Mouse (Mus musculus): ENCODE measurements at regions not wholly inside any gene's neighbourhood (a gene's known extent, or its start where the extent isn't known, plus 50 kb on each side); places are given as distances from the start of the nearest gene placed in this dataset.

DNA sequence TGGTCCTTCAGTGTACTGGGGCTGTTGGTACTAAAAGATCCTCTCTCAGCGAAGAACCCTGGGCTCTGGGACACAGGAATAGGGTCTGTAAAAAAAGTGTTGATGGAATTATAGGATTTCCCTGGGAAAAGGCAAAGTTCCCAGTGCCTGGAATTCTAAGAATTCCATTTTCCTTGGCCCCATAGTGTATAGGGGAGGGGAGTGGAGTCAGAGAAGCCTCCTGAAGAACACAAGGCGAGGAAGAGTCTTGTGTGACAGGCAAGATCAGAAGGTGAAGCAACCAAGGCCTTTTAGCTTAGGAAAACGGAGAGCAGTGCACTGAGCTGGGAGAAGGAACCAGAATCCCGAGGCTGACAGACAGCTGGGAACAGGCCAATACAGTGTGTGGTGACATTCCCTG, 212.1 kb downstream of the Cdca7 start:
- no peaks in the 10 kb centered on the region for H3K4me1 ChIP-seq (ENCODE audit: insufficient read depth, low read depth, low read length)
- no peak for TF ChIP-seq CTCF (IDR thresholded peaks at IDR 0.05)
- no peak for TF ChIP-seq EP300 (IDR thresholded peaks at IDR 0.05)
- no peaks in the 10 kb centered on the region for H3K27me3 ChIP-seq (replicated peaks; ENCODE audit: insufficient read depth, low read length)
- no peak overlapping the region for H3K4me3 ChIP-seq (ENCODE audit: low read depth, low read length)
- no peak for DNase-seq (ENCODE audit: low spot score)
- no peak overlapping the region for H3K27ac ChIP-seq (ENCODE audit: low read length)
- ATAC-seq, result no peak
- no peaks in the 10 kb centered on the region for H3K9me3 ChIP-seq (ENCODE audit: low read length)
- no peak overlapping the region for H3K9ac ChIP-seq (replicated peaks; ENCODE audit: low read depth)
- no peak overlapping the region for H3K4me2 ChIP-seq (replicated peaks; ENCODE audit: low read depth, low read length)
- no peaks in the 10 kb centered on the region for H3K36me3 ChIP-seq (ENCODE audit: insufficient read depth, low read length)
- WGBS, result 51% methylated on average over 4 of the region's 4 CpGs

DNA sequence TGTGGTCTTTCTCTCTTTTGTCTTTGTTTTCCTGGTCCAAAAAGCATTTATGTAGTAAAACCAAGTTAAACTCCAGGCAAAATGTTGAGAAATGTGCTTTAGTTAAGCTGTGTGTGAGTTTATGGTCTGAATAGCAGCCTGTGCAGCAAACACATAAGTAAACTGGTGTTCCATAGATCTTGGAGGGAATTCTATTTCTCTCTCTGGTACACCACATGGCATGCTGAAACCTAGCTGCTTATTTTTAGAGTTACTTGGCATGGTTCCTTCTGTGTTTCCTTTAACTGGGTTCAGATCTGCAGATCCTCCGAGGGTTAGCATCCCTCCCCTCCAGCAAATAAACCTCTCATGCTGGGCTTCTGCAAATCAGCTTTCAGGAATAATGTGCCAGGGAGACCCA, 225.1 kb downstream of the Cdca7 start:
- Histone ChIP-seq H3K4me1 (ENCODE audit: insufficient read depth, low read depth, low read length) (no peaks in the 10 kb centered on the region; the same call in 1 of the 2 replicates), H3K27me3 (replicated peaks; ENCODE audit: insufficient read depth, low read length) (no peaks in the 10 kb centered on the region), H3K9me3 (ENCODE audit: low read length) (no peaks in the 10 kb centered on the region), H3K4me3 (ENCODE audit: low read depth, low read length) (no peak overlapping the region), H3K27ac (ENCODE audit: low read length) (no peak overlapping the region), H3K9ac (replicated peaks; ENCODE audit: low read depth) (no peak overlapping the region), H3K4me2 (replicated peaks; ENCODE audit: low read depth, low read length) (no peak overlapping the region), H3K36me3 (ENCODE audit: insufficient read depth, low read length) (no peaks in the 10 kb centered on the region)
- TF ChIP-seq CTCF (IDR thresholded peaks at IDR 0.05), result no peak
- 39% methylated on average over 1 of the region's 1 CpGs for WGBS
- ATAC-seq, result no peak
- no peak for DNase-seq (ENCODE audit: low spot score)

GRCm38 (mm10) chr2:72703238-72703637, 227.3 kb downstream of the Cdca7 start:
- ATAC-seq (peak; percentile 88), DNase-seq (ENCODE audit: low spot score) (peak; percentile 72)
- Histone ChIP-seq H3K27ac (ENCODE audit: low read length) (no peak overlapping the region), H3K4me2 (replicated peaks; ENCODE audit: low read depth, low read length) (peak overlapping the region; percentile 17), H3K36me3 (ENCODE audit: insufficient read depth, low read length) (no peaks in the 10 kb centered on the region), H3K27me3 (replicated peaks; ENCODE audit: insufficient read depth, low read length) (no peaks in the 10 kb centered on the region), H3K9me3 (ENCODE audit: low read length) (no peaks in the 10 kb centered on the region), H3K9ac (replicated peaks; ENCODE audit: low read depth) (no peak overlapping the region), H3K4me3 (ENCODE audit: low read depth, low read length) (no peak overlapping the region), H3K4me1 (ENCODE audit: insufficient read depth, low read depth, low read length) (no peaks in the 10 kb centered on the region; the same call in 1 of the 2 replicates)
- WGBS, result 48% methylated on average over 11 of the region's 11 CpGs
- 0 out of 2 replicates have a peak, but pooled peaks have one; percentile 18 for TF ChIP-seq EP300 (IDR thresholded peaks at IDR 0.05)
- no peak for TF ChIP-seq CTCF (IDR thresholded peaks at IDR 0.05)

DNA sequence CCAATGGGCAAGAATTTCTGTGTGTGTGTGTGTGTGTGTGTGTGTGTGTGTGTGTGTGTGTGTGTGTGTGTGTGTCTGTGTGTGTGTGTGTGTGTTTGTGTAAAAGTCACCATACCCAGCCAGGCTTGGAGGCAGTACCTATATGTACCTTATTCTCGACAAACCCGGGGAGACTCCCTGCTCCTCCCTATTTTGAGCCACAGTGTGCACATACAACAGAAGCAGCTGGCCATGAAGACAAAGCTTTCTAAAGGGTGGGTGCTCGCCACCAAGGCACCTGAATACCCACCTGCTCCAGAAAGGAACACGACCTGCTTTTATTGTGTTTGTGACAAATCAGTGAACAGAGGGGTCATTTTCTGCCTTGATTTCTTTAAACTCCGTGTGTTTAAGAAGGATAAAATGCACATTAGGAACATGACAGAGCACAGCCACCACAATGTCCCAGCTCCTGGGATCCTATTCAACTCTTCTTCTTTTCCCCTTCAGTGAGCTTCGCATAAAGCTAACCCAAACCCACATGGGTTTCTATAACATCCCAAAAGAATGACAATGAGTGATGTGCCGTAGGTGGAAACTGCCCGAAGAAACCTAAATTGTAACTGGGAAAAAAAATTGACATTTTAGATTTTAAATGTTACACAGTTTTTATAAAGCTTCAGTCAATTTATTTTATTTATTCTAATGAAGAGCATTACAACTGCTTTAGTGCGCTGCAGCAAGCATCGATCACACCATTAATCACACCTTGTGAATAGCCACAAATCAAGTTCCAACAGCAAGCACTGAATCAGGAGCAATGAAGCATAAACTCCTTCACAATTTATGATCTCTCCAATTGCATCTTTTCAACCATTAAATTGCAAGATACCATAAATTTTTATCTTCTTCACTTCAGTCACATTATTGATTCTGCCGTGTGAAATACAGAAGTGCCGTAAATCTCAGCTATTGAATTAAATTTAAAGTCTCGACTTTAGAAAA, 232.0 kb downstream of the Cdca7 start:
- H3K27me3 ChIP-seq (replicated peaks; ENCODE audit: insufficient read depth, low read length), result no peaks in the 10 kb centered on the region
- no peak for DNase-seq (ENCODE audit: low spot score)
- no peak for TF ChIP-seq CTCF (IDR thresholded peaks at IDR 0.05)
- TF ChIP-seq EP300 (IDR thresholded peaks at IDR 0.05), result no peak
- H3K9me3 ChIP-seq (ENCODE audit: low read length), result no peaks in the 10 kb centered on the region
- no peak overlapping the region for H3K27ac ChIP-seq (ENCODE audit: low read length)
- H3K4me1 ChIP-seq (ENCODE audit: insufficient read depth, low read depth, low read length), result no peaks in the 10 kb centered on the region; the same call in 1 of the 2 replicates
- H3K9ac ChIP-seq (replicated peaks; ENCODE audit: low read depth), result no peak overlapping the region
- ATAC-seq, result no peak
- no peak overlapping the region for H3K4me2 ChIP-seq (replicated peaks; ENCODE audit: low read depth, low read length)
- H3K36me3 ChIP-seq (ENCODE audit: insufficient read depth, low read length), result no peaks in the 10 kb centered on the region
- no peak overlapping the region for H3K4me3 ChIP-seq (ENCODE audit: low read depth, low read length)
- WGBS, result 86% methylated on average over 13 of the region's 13 CpGs

DNA sequence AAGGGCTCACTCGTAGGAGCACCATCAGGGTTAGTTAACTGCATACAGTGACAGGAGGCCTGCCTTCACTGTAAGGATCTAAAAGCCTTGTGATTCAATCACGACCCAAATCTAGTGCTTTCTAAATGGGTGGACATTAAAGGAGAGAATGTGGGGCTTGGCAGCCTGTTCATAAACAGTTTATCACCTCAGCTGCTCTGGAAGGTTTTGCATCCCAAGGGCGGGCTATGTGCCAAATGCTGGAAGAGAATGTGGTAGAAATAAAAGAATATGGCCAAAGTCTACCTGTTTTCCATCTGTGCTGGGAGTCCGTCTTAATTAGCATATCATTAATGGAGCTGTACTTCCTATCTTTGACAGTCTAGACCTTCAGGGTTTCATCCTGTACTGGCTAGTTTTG, 241.0 kb downstream of the Cdca7 start:
- Histone ChIP-seq H3K4me1 (ENCODE audit: insufficient read depth, low read depth, low read length) (no peaks in the 10 kb centered on the region), H3K4me2 (replicated peaks; ENCODE audit: low read depth, low read length) (no peak overlapping the region), H3K27ac (ENCODE audit: low read length) (no peak overlapping the region), H3K9me3 (ENCODE audit: low read length) (no peaks in the 10 kb centered on the region), H3K27me3 (replicated peaks; ENCODE audit: insufficient read depth, low read length) (no peaks in the 10 kb centered on the region), H3K9ac (replicated peaks; ENCODE audit: low read depth) (no peak overlapping the region), H3K36me3 (ENCODE audit: insufficient read depth, low read length) (no peaks in the 10 kb centered on the region), H3K4me3 (ENCODE audit: low read depth, low read length) (no peak overlapping the region)
- DNase-seq (ENCODE audit: low spot score) (no peak), ATAC-seq (no peak)
- 81% methylated on average over 4 of the region's 4 CpGs for WGBS
- TF ChIP-seq CTCF (IDR thresholded peaks at IDR 0.05), result no peak

GRCm38 (mm10) chr2:72728699-72729098, 251.5 kb downstream of the Sp3 start:
- H3K9ac ChIP-seq (replicated peaks; ENCODE audit: low read depth), result no peak overlapping the region
- no peak for ATAC-seq
- no peak overlapping the region for H3K4me3 ChIP-seq (ENCODE audit: low read depth, low read length)
- DNase-seq (ENCODE audit: low spot score), result peak; percentile 71
- H3K27me3 ChIP-seq (replicated peaks; ENCODE audit: insufficient read depth, low read length), result no peaks in the 10 kb centered on the region
- no peaks in the 10 kb centered on the region for H3K9me3 ChIP-seq (ENCODE audit: low read length)
- no peak overlapping the region for H3K27ac ChIP-seq (ENCODE audit: low read length)
- H3K36me3 ChIP-seq (ENCODE audit: insufficient read depth, low read length), result no peaks in the 10 kb centered on the region
- no peaks in the 10 kb centered on the region for H3K4me1 ChIP-seq (ENCODE audit: insufficient read depth, low read depth, low read length)
- no peak overlapping the region for H3K4me2 ChIP-seq (replicated peaks; ENCODE audit: low read depth, low read length)
- peak; percentile 81 for TF ChIP-seq CTCF (IDR thresholded peaks at IDR 0.05)
- no peak for TF ChIP-seq EP300 (IDR thresholded peaks at IDR 0.05)
- 54% methylated on average over 3 of the region's 3 CpGs for WGBS
